Comparison of ENCODE assay signal across 14 mouse cellular contexts in genomic region chr4:139081270-139081931, GRCm38 (mm10). TPM values are rescaled to one million over a fixed set of nuclear protein-coding genes. Genes with fewer than 3 reads are reported as not detected.
DNase-seq lines count a peak whose midpoint lies in the region; ATAC-seq and TF ChIP-seq lines count a peak whose summit lies in the region.
"Had no signal": no experiment of that assay in that cellular context is flagged by ENCODE, and none has a peak within 500 bp of the region (broad histone marks: within the 10 kb centered on the region; RNA-seq: fewer than 3 reads in every experiment).

No protein-coding gene starts in this region.

- H3K27ac ChIP-seq in embryonic facial prominence, embryonic 13.5 days: 0 out of 2 replicates have a peak overlapping the region, but pooled peaks have one; percentile 28
- no peak overlapping the region for H3K27ac ChIP-seq in embryonic facial prominence, embryonic 10.5 days (replicated peaks)
- 0 out of 2 replicates have a peak overlapping the region, but pooled peaks have one; percentile 20 for H3K27ac ChIP-seq in midbrain, postnatal 0 days (ENCODE audit: low read depth, low read length)
- H3K27ac ChIP-seq in midbrain, embryonic 15.5 days: no peak overlapping the region; the same call in 1 of the 2 replicates
- no peak overlapping the region for H3K27ac ChIP-seq in kidney, embryonic 15.5 days

- no peak overlapping the region for H3K9ac ChIP-seq in embryonic facial prominence, embryonic 13.5 days
- H3K9ac ChIP-seq in midbrain, postnatal 0 days (replicated peaks; ENCODE audit: low read length, poor library complexity, severe bottlenecking): no peak overlapping the region
- no peak overlapping the region for H3K9ac ChIP-seq in midbrain, embryonic 15.5 days
- H3K9ac ChIP-seq in kidney, embryonic 15.5 days: no peak overlapping the region

- no peaks in the 10 kb centered on the region for H3K9me3 ChIP-seq in embryonic facial prominence, embryonic 13.5 days
- no peaks in the 10 kb centered on the region for H3K9me3 ChIP-seq in embryonic facial prominence, embryonic 10.5 days
- no peaks in the 10 kb centered on the region for H3K9me3 ChIP-seq in midbrain, postnatal 0 days (ENCODE audit: low read length)
- H3K9me3 ChIP-seq in midbrain, embryonic 15.5 days: no peaks in the 10 kb centered on the region
- H3K9me3 ChIP-seq in kidney, embryonic 15.5 days (replicated peaks): no peaks in the 10 kb centered on the region

- H3K27me3 ChIP-seq in embryonic facial prominence, embryonic 13.5 days: peaks cover 14% of the 10 kb centered on the region
- peaks cover 42% of the 10 kb centered on the region for H3K27me3 ChIP-seq in embryonic facial prominence, embryonic 10.5 days (replicated peaks; ENCODE audit: low read depth, poor library complexity, severe bottlenecking)
- H3K27me3 ChIP-seq in midbrain, postnatal 0 days (ENCODE audit: insufficient read depth, low read length): peaks cover 12% of the 10 kb centered on the region
- peaks cover 6% of the 10 kb centered on the region for H3K27me3 ChIP-seq in midbrain, embryonic 15.5 days (replicated peaks)
- H3K27me3 ChIP-seq in kidney, embryonic 15.5 days: peaks cover 16% of the 10 kb centered on the region

- H3K36me3 ChIP-seq in embryonic facial prominence, embryonic 13.5 days: peaks cover 16% of the 10 kb centered on the region
- peaks cover 34% of the 10 kb centered on the region for H3K36me3 ChIP-seq in embryonic facial prominence, embryonic 10.5 days (replicated peaks)
- H3K36me3 ChIP-seq in midbrain, postnatal 0 days (ENCODE audit: insufficient read depth, low read length): no peaks in the 10 kb centered on the region
- H3K36me3 ChIP-seq in midbrain, embryonic 15.5 days (replicated peaks): no peaks in the 10 kb centered on the region
- no peaks in the 10 kb centered on the region for H3K36me3 ChIP-seq in kidney, embryonic 15.5 days

- ATAC-seq in embryonic facial prominence, embryonic 13.5 days (ENCODE audit: insufficient number of reproducible peaks, insufficient read depth, low FRiP score, low TSS enrichment, low read depth): no peak
- no peak for ATAC-seq in midbrain, postnatal 0 days (ENCODE audit: low FRiP score)
- ATAC-seq in midbrain, embryonic 15.5 days (replicated peaks): no peak
- ATAC-seq in kidney, embryonic 15.5 days (replicated peaks; ENCODE audit: low FRiP score): no peak

- TF ChIP-seq CTCF in midbrain, postnatal 0 days (IDR thresholded peaks at IDR 0.05): no peak

- no peak overlapping the region for H3K4me3 ChIP-seq in embryonic facial prominence, embryonic 13.5 days
- H3K4me3 ChIP-seq in embryonic facial prominence, embryonic 10.5 days: no peak overlapping the region
- no peak overlapping the region for H3K4me3 ChIP-seq in midbrain, postnatal 0 days (ENCODE audit: low read depth, low read length)
- no peak overlapping the region for H3K4me3 ChIP-seq in midbrain, embryonic 15.5 days
- H3K4me3 ChIP-seq in kidney, embryonic 15.5 days (replicated peaks): no peak overlapping the region

- 65% methylated on average over 18 of the region's 18 CpGs for WGBS in embryonic facial prominence, embryonic 13.5 days
- WGBS in embryonic facial prominence, embryonic 10.5 days: 80% methylated on average over 18 of the region's 18 CpGs
- WGBS in midbrain, postnatal 0 days: 50% methylated on average over 18 of the region's 18 CpGs
- 57% methylated on average over 18 of the region's 18 CpGs for WGBS in midbrain, embryonic 15.5 days
- 75% methylated on average over 18 of the region's 18 CpGs for WGBS in kidney, embryonic 15.5 days

- H3K4me2 ChIP-seq in embryonic facial prominence, embryonic 13.5 days: no peak overlapping the region
- H3K4me2 ChIP-seq in midbrain, postnatal 0 days (ENCODE audit: low read depth, low read length, poor library complexity, severe bottlenecking): no peak overlapping the region
- H3K4me2 ChIP-seq in midbrain, embryonic 15.5 days: no peak overlapping the region
- no peak overlapping the region for H3K4me2 ChIP-seq in kidney, embryonic 15.5 days
- H3K4me2 ChIP-seq: midbrain, embryonic 11.5 days had no signal

- H3K4me1 ChIP-seq in embryonic facial prominence, embryonic 13.5 days: peaks cover 34% of the 10 kb centered on the region
- peaks cover 25% of the 10 kb centered on the region for H3K4me1 ChIP-seq in embryonic facial prominence, embryonic 10.5 days
- peaks cover 17% of the 10 kb centered on the region for H3K4me1 ChIP-seq in midbrain, postnatal 0 days (ENCODE audit: insufficient read depth, low read length)
- peaks cover 23% of the 10 kb centered on the region for H3K4me1 ChIP-seq in midbrain, embryonic 15.5 days
- peaks cover 16% of the 10 kb centered on the region for H3K4me1 ChIP-seq in kidney, embryonic 15.5 days

- no peak for DNase-seq in embryonic facial prominence, embryonic 10.5 days (ENCODE audit: low spot score)
- peak; percentile 58 for DNase-seq in midbrain, postnatal 0 days (ENCODE audit: low spot score)
- peak; percentile 58 for DNase-seq in cerebellum, adult 9-10 months
- peak; percentile 65 for DNase-seq in layer of hippocampus, adult 9-11 months
- DNase-seq in embryo, embryonic 10 days (ENCODE audit: low spot score): no peak
- DNase-seq: kidney, adult 9 months; lung, postnatal 10 days had no signal

RNA-seq across cellular contexts. Expression of gene Htr6, which starts 6.0 kb away (rescaled TPM):
- 0.22 and 0.51 TPM in 2 replicates for polyA plus RNA-seq in embryonic facial prominence, embryonic 13.5 days (2015; fragmentation: Nextera tagmentation; extraction: Ambion mirVana)
- polyA plus RNA-seq in embryonic facial prominence, embryonic 10.5 days (2016; fragmentation: Nextera tagmentation; extraction: Ambion mirVana): 0.23 and 0.26 TPM in 2 replicates
- 4.2 and 5.9 TPM in 2 replicates for total RNA-seq in midbrain, postnatal 0 days (2014; rRNA removed)
- polyA plus RNA-seq in midbrain, postnatal 0 days (2015; fragmentation: Nextera tagmentation; extraction: Ambion mirVana): 1.0 and 1.1 TPM in 2 replicates
- 0.50 and 0.56 TPM in 2 replicates for polyA plus RNA-seq in midbrain, embryonic 15.5 days (2015; fragmentation: Nextera tagmentation; extraction: Ambion mirVana)
- not detected in 2 replicates for polyA plus RNA-seq in kidney, embryonic 15.5 days (2015; fragmentation: Nextera tagmentation; extraction: Ambion mirVana)
- total RNA-seq: gastrocnemius, postnatal 4 days; heart, postnatal 25 days; liver, adult 2 months had no signal
- polyA plus RNA-seq: liver, adult 2 months; midbrain, embryonic 11.5 days had no signal

RNA-seq across cellular contexts. Expression of gene Nbl1, which starts 11.4 kb away (rescaled TPM):
- 144 and 187 TPM in 2 replicates for polyA plus RNA-seq in embryonic facial prominence, embryonic 13.5 days (2015; fragmentation: Nextera tagmentation; extraction: Ambion mirVana)
- 51.7 and 80.8 TPM in 2 replicates for polyA plus RNA-seq in embryonic facial prominence, embryonic 10.5 days (2016; fragmentation: Nextera tagmentation; extraction: Ambion mirVana)
- 60.7 and 62.2 TPM in 2 replicates for total RNA-seq in midbrain, postnatal 0 days (2014; rRNA removed)
- polyA plus RNA-seq in midbrain, postnatal 0 days (2015; fragmentation: Nextera tagmentation; extraction: Ambion mirVana): 53.4 and 55.7 TPM in 2 replicates
- polyA plus RNA-seq in midbrain, embryonic 15.5 days (2015; fragmentation: Nextera tagmentation; extraction: Ambion mirVana): 42.3 and 50.7 TPM in 2 replicates
- polyA plus RNA-seq in kidney, embryonic 15.5 days (2015; fragmentation: Nextera tagmentation; extraction: Ambion mirVana): 28.4 and 35.7 TPM in 2 replicates

RNA-seq across cellular contexts. Expression of gene Minos1, which starts 49.5 kb away (rescaled TPM):
- polyA plus RNA-seq in embryonic facial prominence, embryonic 13.5 days (2015; fragmentation: Nextera tagmentation; extraction: Ambion mirVana): 459 and 517 TPM in 2 replicates
- 431 and 444 TPM in 2 replicates for polyA plus RNA-seq in embryonic facial prominence, embryonic 10.5 days (2016; fragmentation: Nextera tagmentation; extraction: Ambion mirVana)
- total RNA-seq in midbrain, postnatal 0 days (2014; rRNA removed): 21.9 and 31.0 TPM in 2 replicates
- 377 and 397 TPM in 2 replicates for polyA plus RNA-seq in midbrain, postnatal 0 days (2015; fragmentation: Nextera tagmentation; extraction: Ambion mirVana)
- polyA plus RNA-seq in midbrain, embryonic 15.5 days (2015; fragmentation: Nextera tagmentation; extraction: Ambion mirVana): 323 and 328 TPM in 2 replicates
- 522 and 595 TPM in 2 replicates for polyA plus RNA-seq in kidney, embryonic 15.5 days (2015; fragmentation: Nextera tagmentation; extraction: Ambion mirVana)

Comparison
In these comparisons a context has a peak if more than half of its experiments do, and no peak if none do; other contexts are left out.
1. H3K27ac ChIP-seq: peak in embryonic facial prominence, embryonic 13.5 days (single experiment) and midbrain, postnatal 0 days (single experiment); none in embryonic facial prominence, embryonic 10.5 days (single experiment), midbrain, embryonic 15.5 days (single experiment) and kidney, embryonic 15.5 days (single experiment).
2. DNase-seq: peak in midbrain, postnatal 0 days (single experiment), cerebellum, adult 9-10 months (single experiment) and layer of hippocampus, adult 9-11 months (single experiment); none in embryonic facial prominence, embryonic 10.5 days (single experiment) and embryo, embryonic 10 days (single experiment).